Mouse (Mus musculus) bone marrow, adult 2 months (tissue): ENCODE measurements around the gene Pigu.

Experiments used
- CTCF ChIP-seq: fragments of 200-500 bp; IDR thresholded peaks from 2 replicates; pipeline ENCODE4 v1.5.1; 2011; ENCODE audit warnings: low read length, control low read depth; ENCODE audit not compliant: control insufficient read depth, insufficient read depth
- POLR2A ChIP-seq: fragments of 200-500 bp; IDR thresholded peaks from 2 replicates; pipeline ENCODE4 v1.6.1; 2011; ENCODE audit warnings: low read depth, mild to moderate bottlenecking, control low read depth, low read length, borderline replicate concordance; ENCODE audit not compliant: control insufficient read depth

DNA sequence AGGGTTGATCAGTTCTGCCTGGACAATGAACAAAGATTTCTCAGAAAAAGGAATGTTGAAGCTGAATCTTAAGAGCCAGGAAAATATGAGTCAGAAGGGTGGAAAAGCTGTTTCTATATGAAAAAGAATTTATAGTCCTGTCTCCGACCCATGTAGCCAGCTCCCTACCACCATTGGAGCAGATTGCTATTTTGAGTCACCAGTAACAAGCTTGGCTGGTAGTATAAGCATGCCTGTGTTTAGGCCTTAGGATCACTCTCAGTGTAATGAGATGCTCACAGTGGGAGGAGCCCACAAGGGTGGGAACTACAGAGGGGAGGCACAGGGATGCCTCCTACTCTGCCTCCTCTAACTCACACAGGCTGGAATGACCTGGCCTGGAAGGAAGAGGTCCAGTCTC, 109.0 kb downstream of the Pigu start:
- no peak for TF ChIP-seq CTCF
- TF ChIP-seq POLR2A: no peak
